8 mouse cellular contexts compared by ENCODE assay signal in the genomic region with DNA sequence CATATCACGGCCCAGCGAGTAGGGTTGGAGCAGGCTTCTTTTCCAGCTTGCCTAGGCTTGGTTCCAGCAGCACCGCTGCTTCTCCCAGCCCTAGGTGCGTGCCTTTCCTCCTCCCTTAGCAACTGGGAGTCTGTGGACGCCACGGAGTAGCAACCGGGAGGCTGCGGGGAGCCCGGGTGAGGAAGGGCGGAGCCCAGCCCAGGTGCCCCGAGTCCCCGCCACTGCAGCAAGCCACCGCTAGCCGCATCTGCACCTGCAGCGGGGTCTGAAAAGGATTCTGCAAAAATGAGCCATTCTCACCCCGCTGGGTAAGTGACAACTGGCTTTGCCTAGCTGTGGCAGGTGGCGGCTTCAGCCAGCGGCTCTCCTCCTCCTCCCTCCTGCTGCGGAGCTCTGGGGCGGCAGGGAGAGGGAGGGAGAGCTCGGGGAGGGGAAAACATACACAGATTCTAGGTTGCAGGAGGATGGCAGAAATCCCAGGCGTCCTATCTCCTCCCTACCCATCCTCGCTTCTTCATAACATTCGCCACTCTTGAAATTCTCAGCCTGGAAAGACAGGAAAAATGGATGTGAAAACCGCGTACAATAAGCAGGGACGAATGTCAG. TPM values are rescaled to one million over a fixed set of nuclear protein-coding genes. Genes with fewer than 3 reads are reported as not detected.
DNase-seq lines count a peak whose midpoint lies in the region; ATAC-seq and TF ChIP-seq lines count a peak whose summit lies in the region.

No protein-coding gene starts in this region.

- intact Hi-C loops in heart, adult 2 months (cut with DNase I): no loop called here

- WGBS in heart, adult 2 months: 10% methylated on average over 25 of the region's 27 CpGs
- 4% methylated on average over 26 of the region's 27 CpGs for WGBS in kidney, postnatal 0 days
- 4% methylated on average over 23 of the region's 27 CpGs for WGBS in limb, embryonic 14.5 days

- H3K9ac ChIP-seq in heart, adult 2 months (ENCODE audit: low read depth, low read length): no peak overlapping the region; the same call in 1 of the 2 replicates
- H3K9ac ChIP-seq in kidney, postnatal 0 days (ENCODE audit: low read depth, low read length): no peak overlapping the region
- H3K9ac ChIP-seq in limb, embryonic 14.5 days (ENCODE audit: low read depth, low read length, severe bottlenecking): 0 out of 2 replicates have a peak overlapping the region, but pooled peaks have one; percentile 13

- no peaks in the 10 kb centered on the region for H3K9me3 ChIP-seq in kidney, postnatal 0 days (replicated peaks; ENCODE audit: low read length)
- H3K9me3 ChIP-seq in limb, embryonic 14.5 days (ENCODE audit: control insufficient read depth, low read length): no peaks in the 10 kb centered on the region

- no peaks in the 10 kb centered on the region; the same call in 1 of the 2 replicates for H3K27me3 ChIP-seq in heart, adult 2 months (ENCODE audit: control insufficient read depth, insufficient read depth, low read length)
- peaks cover 13% of the 10 kb centered on the region; the same call in 1 of the 2 replicates for H3K27me3 ChIP-seq in kidney, postnatal 0 days (ENCODE audit: insufficient read depth, low read length)
- peaks cover 31% of the 10 kb centered on the region for H3K27me3 ChIP-seq in limb, embryonic 14.5 days (ENCODE audit: control insufficient read depth, insufficient read depth, low read length)

- H3K27ac ChIP-seq in heart, adult 2 months: no peak overlapping the region
- H3K27ac ChIP-seq in kidney, postnatal 0 days: no peak overlapping the region
- no peak overlapping the region for H3K27ac ChIP-seq in limb, embryonic 14.5 days (replicated peaks; ENCODE audit: low read depth, low read length)

- TF ChIP-seq CTCF in heart, adult 2 months (IDR thresholded peaks at IDR 0.05): no peak
- no peak for TF ChIP-seq CTCF in kidney, postnatal 0 days (IDR thresholded peaks at IDR 0.05; ENCODE audit: low read depth)

- no peaks in the 10 kb centered on the region for H3K79me2 ChIP-seq in heart, adult 2 months (replicated peaks; ENCODE audit: control insufficient read depth, insufficient read depth, low read length)

- peak; percentile 15 to 30 for DNase-seq in heart, adult 2 months
- DNase-seq in heart, adult 9 months (ENCODE audit: low spot score in 2 of 2): no peak
- DNase-seq in cerebellum, postnatal 10 days: peak; percentile 78 to 81
- DNase-seq in frontal cortex, postnatal 36 days (ENCODE audit: low spot score in 2 of 2): peak; percentile 81 to 84
- peak; percentile 36 for DNase-seq in kidney, postnatal 0 days (ENCODE audit: low spot score)
- peak; percentile 22 for DNase-seq in limb, embryonic 14.5 days (ENCODE audit: low spot score)
- DNase-seq in right cerebral cortex, adult 18-20 months: peak; percentile 86
- no peak for DNase-seq in MN1 (ENCODE audit: low spot score)

- peak overlapping the region; percentile 59 for H3K4me2 ChIP-seq in kidney, postnatal 0 days (ENCODE audit: low read length)
- peak overlapping the region; percentile 55 for H3K4me2 ChIP-seq in limb, embryonic 14.5 days (replicated peaks; ENCODE audit: low read depth, low read length, severe bottlenecking)

- TF ChIP-seq POLR2A in heart, adult 2 months (IDR thresholded peaks at IDR 0.05; ENCODE audit: insufficient read depth, low read depth, low read length): no peak
- TF ChIP-seq POLR2A in limb, embryonic 14.5 days (IDR thresholded peaks at IDR 0.05; ENCODE audit: borderline replicate concordance, extremely low read depth, insufficient read depth, insufficient read length): no peak

- no peaks in the 10 kb centered on the region for H3K36me3 ChIP-seq in heart, adult 2 months (ENCODE audit: control insufficient read depth, insufficient read depth, low read length)
- H3K36me3 ChIP-seq in kidney, postnatal 0 days (ENCODE audit: insufficient read depth, low read length): no peaks in the 10 kb centered on the region
- H3K36me3 ChIP-seq in limb, embryonic 14.5 days (ENCODE audit: control insufficient read depth, insufficient read depth, low read length): no peaks in the 10 kb centered on the region

- ATAC-seq in kidney, postnatal 0 days (replicated peaks; ENCODE audit: low FRiP score, low read depth): peak; percentile 57; the same call in 1 of the 2 replicates
- peak; percentile 63; the same call in 1 of the 2 replicates for ATAC-seq in limb, embryonic 14.5 days (ENCODE audit: low FRiP score, low read depth)

- TF ChIP-seq EP300 in heart, adult 2 months (IDR thresholded peaks at IDR 0.05; ENCODE audit: insufficient read depth, low read depth, low read length): no peak

- H3K4me1 ChIP-seq in heart, adult 2 months (ENCODE audit: control insufficient read depth, insufficient read depth, low read length): no peaks in the 10 kb centered on the region
- no peaks in the 10 kb centered on the region for H3K4me1 ChIP-seq in kidney, postnatal 0 days (replicated peaks; ENCODE audit: insufficient read depth, low read length)
- peaks cover 5% of the 10 kb centered on the region for H3K4me1 ChIP-seq in limb, embryonic 14.5 days (ENCODE audit: control insufficient read depth, insufficient read depth, low read length)

- H3K4me3 ChIP-seq in heart, adult 2 months: peak overlapping the region; percentile 20; the same call in 1 of the 2 replicates
- H3K4me3 ChIP-seq in kidney, postnatal 0 days (replicated peaks; ENCODE audit: low read depth, low read length): peak overlapping the region; percentile 24
- H3K4me3 ChIP-seq in limb, embryonic 14.5 days (replicated peaks; ENCODE audit: low read length): peak overlapping the region; percentile 32

RNA-seq across cellular contexts. Expression of a gene that starts 0.4 kb away (rescaled TPM):
- under 1 TPM; 0.11 to 0.21 TPM for total RNA-seq in heart, adult 2 months (2021)
- 0.20 and 0.35 TPM in 2 replicates for polyA plus RNA-seq in heart, adult 2 months (2012; rRNA removed)
- not detected in 2 replicates for polyA plus RNA-seq in kidney, postnatal 0 days (2015; fragmentation: Nextera tagmentation; extraction: Ambion mirVana)
- 0.42 and 0.53 TPM in 2 replicates for polyA plus RNA-seq in limb, embryonic 14.5 days (2012; rRNA removed)
- 0.22 and 0.45 TPM in 2 replicates for polyA plus RNA-seq in limb, embryonic 14.5 days (2014; fragmentation: Nextera tagmentation; extraction: Ambion mirVana)

Comparison
In these comparisons a context has a peak if more than half of its experiments do, and no peak if none do; other contexts are left out.
1. DNase-seq: peak in heart, adult 2 months (2 of 2), cerebellum, postnatal 10 days (2 of 2), frontal cortex, postnatal 36 days (2 of 2), kidney, postnatal 0 days (single experiment), limb, embryonic 14.5 days (single experiment) and right cerebral cortex, adult 18-20 months (single experiment); none in heart, adult 9 months (0 of 2) and MN1 (single experiment).
2. Peak in every context shown above with its lines, with median percentiles within 50 percentile points of each other: H3K4me3 ChIP-seq.